Mouse (Mus musculus): ENCODE data around the gene Olfr556. TPM values are rescaled to one million over a fixed set of nuclear protein-coding genes. Genes with fewer than 3 reads are reported as not detected.

The Olfr556 gene
- polyA plus RNA-seq, 1 experiment from 2014 or later = not detected

GRCm38 (mm10) chr7:102681916-102682315 is 17.2 kb downstream of the Olfr556 start:
- no peak overlapping the region for H3K4me2 ChIP-seq (ENCODE audit: low read length)
- no peaks in the 10 kb centered on the region for H3K4me1 ChIP-seq (ENCODE audit: control insufficient read depth, insufficient read depth, low read depth, low read length)
- H3K9me3 ChIP-seq (ENCODE audit: control insufficient read depth, low read length) = no peaks in the 10 kb centered on the region
- H3K36me3 ChIP-seq (ENCODE audit: control insufficient read depth, insufficient read depth, low read length) = no peaks in the 10 kb centered on the region
- 100% methylated on average over 1 of the region's 1 CpGs for WGBS
- H3K27me3 ChIP-seq (replicated peaks; ENCODE audit: control insufficient read depth, insufficient read depth, low read length) = no peaks in the 10 kb centered on the region
- H3K9ac ChIP-seq (ENCODE audit: low read depth, low read length) = no peak overlapping the region
- H3K4me3 ChIP-seq (ENCODE audit: low read length) = no peak overlapping the region
- no peak for ATAC-seq
- no peak overlapping the region for H3K27ac ChIP-seq (ENCODE audit: low read depth, low read length)

DNA sequence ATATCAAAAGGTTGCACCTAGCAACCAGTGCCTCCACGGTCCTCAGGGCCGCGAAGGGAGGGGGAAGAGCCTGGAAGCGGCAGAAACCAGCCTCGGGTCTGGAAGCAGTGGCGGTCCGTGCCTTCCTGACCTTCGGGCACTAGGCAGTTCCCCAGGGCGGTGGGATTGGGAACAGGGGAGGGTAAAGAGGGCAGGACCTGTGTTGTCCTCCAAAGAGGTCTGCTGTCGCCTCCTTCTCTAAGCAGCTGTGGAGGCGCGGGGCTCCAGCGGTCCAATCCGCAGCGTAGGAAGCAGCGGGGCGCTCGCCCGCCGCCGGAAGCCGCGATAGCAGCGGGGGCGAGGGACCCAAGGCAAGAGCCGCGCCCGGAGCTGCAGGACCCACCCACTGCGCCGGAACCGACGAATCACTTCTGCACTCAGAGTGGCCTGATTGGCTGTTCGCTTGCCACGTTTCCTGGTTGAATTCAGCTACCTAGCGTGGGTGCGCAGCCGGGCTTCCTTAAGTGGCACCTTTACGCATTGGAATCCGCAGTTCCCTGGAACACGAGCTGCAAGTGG is 22.3 kb downstream of the Olfr556 start, which contains the start of gene Trim68:
Trim68 (minus strand) TSS at position 384 of the 558 bp plus-strand sequence.
- Histone ChIP-seq H3K27ac (ENCODE audit: low read depth, low read length) (peak within 1 kb of the TSS; percentile 69), H3K4me3 (ENCODE audit: low read length) (peak within 1 kb of the TSS; percentile 69)
- under 1% methylated on average over 39 of the region's 40 CpGs for WGBS

GRCm38 (mm10) chr7:102695358-102696125 is 30.8 kb downstream of the Olfr556 start, which contains the start of gene Olfr557:
Olfr557 (plus strand) TSS chr7:102695910.
- Histone ChIP-seq H3K36me3 (ENCODE audit: control insufficient read depth, insufficient read depth, low read length) (no peaks in the 10 kb centered on the region), H3K4me3 (ENCODE audit: low read length) (no peak within 1 kb of the TSS), H3K27ac (ENCODE audit: low read depth, low read length) (no peak within 1 kb of the TSS), H3K27me3 (replicated peaks; ENCODE audit: control insufficient read depth, insufficient read depth, low read length) (no peaks in the 10 kb centered on the region), H3K4me2 (ENCODE audit: low read length) (no peak within 1 kb of the TSS), H3K9me3 (ENCODE audit: control insufficient read depth, low read length) (no peaks in the 10 kb centered on the region), H3K4me1 (ENCODE audit: control insufficient read depth, insufficient read depth, low read depth, low read length) (no peaks in the 10 kb centered on the region), H3K9ac (ENCODE audit: low read depth, low read length) (no peak within 1 kb of the TSS)
- WGBS = 87% methylated on average over 5 of the region's 5 CpGs
- no peak for ATAC-seq

More for the DNA sequence above, 22.3 kb downstream of the Olfr556 start, which contains the start of gene Trim68:
- peak within 1 kb of the TSS; percentile 79 for H3K9ac ChIP-seq (ENCODE audit: low read depth, low read length)
- H3K36me3 ChIP-seq (ENCODE audit: control insufficient read depth, insufficient read depth, low read length) = no peaks in the 10 kb centered on the region
- H3K27me3 ChIP-seq (replicated peaks; ENCODE audit: control insufficient read depth, insufficient read depth, low read length) = no peaks in the 10 kb centered on the region
- H3K9me3 ChIP-seq (ENCODE audit: control insufficient read depth, low read length) = no peaks in the 10 kb centered on the region
- peak; percentile 100 for ATAC-seq
- H3K4me1 ChIP-seq (ENCODE audit: control insufficient read depth, insufficient read depth, low read depth, low read length) = peaks cover 4% of the 10 kb centered on the region; the same call in 1 of the 2 replicates
- peak within 1 kb of the TSS; percentile 80 for H3K4me2 ChIP-seq (ENCODE audit: low read length)

DNA sequence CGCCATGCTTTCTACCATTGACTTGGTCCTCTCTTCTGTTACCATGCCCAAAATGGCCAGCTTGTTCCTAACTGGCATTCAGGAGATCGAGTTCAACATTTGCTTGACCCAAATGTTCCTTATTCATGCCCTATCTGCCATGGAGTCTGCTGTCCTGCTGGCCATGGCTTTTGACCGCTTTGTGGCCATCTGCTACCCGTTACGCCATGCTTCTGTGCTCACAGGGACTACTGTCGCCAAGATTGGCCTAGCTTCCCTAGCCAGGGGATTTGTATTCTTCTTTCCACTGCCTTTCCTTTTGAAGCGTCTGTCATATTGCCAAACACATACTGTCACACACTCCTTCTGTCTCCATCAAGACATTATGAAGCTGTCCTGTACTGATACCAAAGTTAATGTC is 33.8 kb downstream of the Olfr556 start:
- 92% methylated on average over 7 of the region's 7 CpGs for WGBS
- Histone ChIP-seq H3K27ac (ENCODE audit: low read depth, low read length) (no peak overlapping the region), H3K36me3 (ENCODE audit: control insufficient read depth, insufficient read depth, low read length) (no peaks in the 10 kb centered on the region), H3K9me3 (ENCODE audit: control insufficient read depth, low read length) (no peaks in the 10 kb centered on the region), H3K9ac (ENCODE audit: low read depth, low read length) (no peak overlapping the region), H3K4me3 (ENCODE audit: low read length) (no peak overlapping the region), H3K4me1 (ENCODE audit: control insufficient read depth, insufficient read depth, low read depth, low read length) (no peaks in the 10 kb centered on the region), H3K4me2 (ENCODE audit: low read length) (no peak overlapping the region), H3K27me3 (replicated peaks; ENCODE audit: control insufficient read depth, insufficient read depth, low read length) (no peaks in the 10 kb centered on the region)
- no peak for ATAC-seq

DNA sequence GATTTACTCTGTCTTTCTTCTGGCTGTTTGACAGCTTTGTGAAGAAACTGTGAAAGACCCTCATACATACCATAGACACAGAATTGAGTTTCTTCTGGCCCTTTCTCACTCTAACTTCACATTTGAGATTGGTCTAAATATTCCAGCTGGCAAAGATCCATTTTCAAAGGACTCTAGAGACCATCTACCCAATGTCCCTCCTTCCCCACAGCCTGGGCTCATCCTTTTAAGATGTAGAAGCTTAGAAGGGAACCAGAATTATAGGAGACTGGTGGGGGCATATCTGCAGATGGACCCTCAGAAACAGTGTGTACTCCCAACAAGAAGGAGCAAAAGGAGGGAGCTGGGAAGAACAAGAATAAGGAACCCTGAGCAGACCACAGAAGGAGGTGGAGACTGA is 37.2 kb downstream of the Olfr556 start, which contains the start of gene Olfr558:
Olfr558 (plus strand) TSS at position 301 of the 400 bp plus-strand sequence.
- Histone ChIP-seq H3K9me3 (ENCODE audit: control insufficient read depth, low read length) (no peaks in the 10 kb centered on the region), H3K4me1 (ENCODE audit: control insufficient read depth, insufficient read depth, low read depth, low read length) (no peaks in the 10 kb centered on the region), H3K4me2 (ENCODE audit: low read length) (no peak within 1 kb of the TSS), H3K4me3 (ENCODE audit: low read length) (no peak within 1 kb of the TSS), H3K27me3 (replicated peaks; ENCODE audit: control insufficient read depth, insufficient read depth, low read length) (no peaks in the 10 kb centered on the region), H3K36me3 (ENCODE audit: control insufficient read depth, insufficient read depth, low read length) (no peaks in the 10 kb centered on the region), H3K9ac (ENCODE audit: low read depth, low read length) (no peak within 1 kb of the TSS), H3K27ac (ENCODE audit: low read depth, low read length) (no peak within 1 kb of the TSS)
- ATAC-seq = no peak

DNA sequence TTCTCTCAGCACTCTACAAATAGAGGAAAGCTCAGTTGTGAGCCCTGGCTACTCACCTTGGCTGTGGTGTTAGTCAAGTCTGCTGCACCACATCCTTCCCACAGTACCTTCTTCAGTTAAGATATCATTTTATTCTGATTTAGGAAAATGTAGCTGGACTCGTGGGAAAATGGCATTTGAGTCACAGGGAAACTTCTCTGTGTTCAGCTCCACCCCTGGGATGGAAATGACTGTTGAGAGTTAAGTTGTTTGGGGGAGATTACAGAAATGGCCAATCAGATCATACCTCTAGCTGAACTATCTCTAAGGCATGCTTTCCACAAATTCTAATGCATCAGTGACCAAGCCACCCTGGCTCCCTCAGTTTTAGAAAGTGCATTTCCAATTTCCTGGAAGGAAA is 54.3 kb downstream of the Olfr556 start, which contains the start of gene Olfr33:
Olfr33 (minus strand) TSS at position 101 of the 400 bp plus-strand sequence.
- no peaks in the 10 kb centered on the region for H3K4me1 ChIP-seq (ENCODE audit: control insufficient read depth, insufficient read depth, low read depth, low read length)
- no peaks in the 10 kb centered on the region for H3K9me3 ChIP-seq (ENCODE audit: control insufficient read depth, low read length)
- no peak for ATAC-seq
- WGBS = 44% methylated on average over 1 of the region's 1 CpGs
- H3K4me3 ChIP-seq (ENCODE audit: low read length) = no peak within 1 kb of the TSS
- no peaks in the 10 kb centered on the region for H3K36me3 ChIP-seq (ENCODE audit: control insufficient read depth, insufficient read depth, low read length)
- no peak within 1 kb of the TSS for H3K9ac ChIP-seq (ENCODE audit: low read depth, low read length)
- no peak within 1 kb of the TSS for H3K27ac ChIP-seq (ENCODE audit: low read depth, low read length)
- no peak within 1 kb of the TSS for H3K4me2 ChIP-seq (ENCODE audit: low read length)
- no peaks in the 10 kb centered on the region for H3K27me3 ChIP-seq (replicated peaks; ENCODE audit: control insufficient read depth, insufficient read depth, low read length)

Other genes starting within 250 kb of the Olfr556 start
- gene Rrm1, start 223.2 kb upstream of the Olfr556 start, polyA plus RNA-seq (2015; fragmentation: Nextera tagmentation; extraction: Ambion mirVana) = 48.8 and 55.7 TPM in 2 replicates
- 0.66 and 0.71 TPM in 2 replicates for gene Olfr543, start 183.2 kb upstream of the Olfr556 start, polyA plus RNA-seq (2015; fragmentation: Nextera tagmentation; extraction: Ambion mirVana)
- gene Olfr544, start 176.6 kb upstream of the Olfr556 start, polyA plus RNA-seq (2015; fragmentation: Nextera tagmentation; extraction: Ambion mirVana) = 0.05 and 0.14 TPM in 2 replicates
- gene Olfr545, start 165.3 kb upstream of the Olfr556 start, polyA plus RNA-seq (2015; fragmentation: Nextera tagmentation; extraction: Ambion mirVana) = 0.24 and 0.45 TPM in 2 replicates
- not detected in 2 replicates for gene Olfr547, start 130.2 kb upstream of the Olfr556 start, polyA plus RNA-seq (2015; fragmentation: Nextera tagmentation; extraction: Ambion mirVana)
- gene Olfr548-ps1, start 124.0 kb upstream of the Olfr556 start, polyA plus RNA-seq (2015; fragmentation: Nextera tagmentation; extraction: Ambion mirVana) = not detected in 2 replicates
- gene Olfr549, start 115.0 kb upstream of the Olfr556 start, polyA plus RNA-seq (2015; fragmentation: Nextera tagmentation; extraction: Ambion mirVana) = not detected in 2 replicates
- gene Trim21, start 99.4 kb upstream of the Olfr556 start, polyA plus RNA-seq (2015; fragmentation: Nextera tagmentation; extraction: Ambion mirVana) = 0.09 and 0.26 TPM in 2 replicates
- 0.04 TPM in 1 of 2 replicates, not detected in the other for gene Olfr550, start 93.5 kb upstream of the Olfr556 start, polyA plus RNA-seq (2015; fragmentation: Nextera tagmentation; extraction: Ambion mirVana)
- not detected in 2 replicates for gene Olfr551, start 73.0 kb upstream of the Olfr556 start, polyA plus RNA-seq (2015; fragmentation: Nextera tagmentation; extraction: Ambion mirVana)
- not detected in 2 replicates for gene Olfr552, start 67.1 kb upstream of the Olfr556 start, polyA plus RNA-seq (2015; fragmentation: Nextera tagmentation; extraction: Ambion mirVana)
- gene Olfr553, start 46.7 kb upstream of the Olfr556 start, polyA plus RNA-seq (2015; fragmentation: Nextera tagmentation; extraction: Ambion mirVana) = not detected in 2 replicates
- gene Olfr554, start 26.5 kb upstream of the Olfr556 start, polyA plus RNA-seq (2015; fragmentation: Nextera tagmentation; extraction: Ambion mirVana) = not detected in 2 replicates
- not detected in 2 replicates for gene Olfr555, start 6.1 kb upstream of the Olfr556 start, polyA plus RNA-seq (2015; fragmentation: Nextera tagmentation; extraction: Ambion mirVana)
- 6.5 and 9.7 TPM in 2 replicates for gene Trim68, start 22.4 kb downstream of the Olfr556 start, polyA plus RNA-seq (2015; fragmentation: Nextera tagmentation; extraction: Ambion mirVana)
- not detected in 2 replicates for gene Olfr557, start 31.0 kb downstream of the Olfr556 start, polyA plus RNA-seq (2015; fragmentation: Nextera tagmentation; extraction: Ambion mirVana)
- 0.16 and 0.22 TPM in 2 replicates for gene Olfr558, start 37.3 kb downstream of the Olfr556 start, polyA plus RNA-seq (2015; fragmentation: Nextera tagmentation; extraction: Ambion mirVana)
- gene Olfr33, start 54.2 kb downstream of the Olfr556 start, polyA plus RNA-seq (2015; fragmentation: Nextera tagmentation; extraction: Ambion mirVana) = not detected in 2 replicates
- not detected in 2 replicates for gene Olfr559, start 62.6 kb downstream of the Olfr556 start, polyA plus RNA-seq (2015; fragmentation: Nextera tagmentation; extraction: Ambion mirVana)
- gene Olfr560, start 94.5 kb downstream of the Olfr556 start, polyA plus RNA-seq (2015; fragmentation: Nextera tagmentation; extraction: Ambion mirVana) = not detected in 2 replicates
- gene Olfr78, start 94.6 kb downstream of the Olfr556 start, polyA plus RNA-seq (2015; fragmentation: Nextera tagmentation; extraction: Ambion mirVana) = 0.10 and 0.11 TPM in 2 replicates
- gene Olfr561, start 106.3 kb downstream of the Olfr556 start, polyA plus RNA-seq (2015; fragmentation: Nextera tagmentation; extraction: Ambion mirVana) = not detected in 2 replicates
- gene Olfr564, start 138.6 kb downstream of the Olfr556 start, polyA plus RNA-seq (2015; fragmentation: Nextera tagmentation; extraction: Ambion mirVana) = not detected in 2 replicates
- gene Olfr566, start 193.9 kb downstream of the Olfr556 start, polyA plus RNA-seq (2015; fragmentation: Nextera tagmentation; extraction: Ambion mirVana) = not detected in 2 replicates
- not detected in 2 replicates for gene Olfr568, start 212.2 kb downstream of the Olfr556 start, polyA plus RNA-seq (2015; fragmentation: Nextera tagmentation; extraction: Ambion mirVana)
- not detected in 2 replicates for gene Olfr569, start 226.0 kb downstream of the Olfr556 start, polyA plus RNA-seq (2015; fragmentation: Nextera tagmentation; extraction: Ambion mirVana)
- gene Olfr570, start 229.7 kb downstream of the Olfr556 start, polyA plus RNA-seq (2015; fragmentation: Nextera tagmentation; extraction: Ambion mirVana) = 0.15 and 0.40 TPM in 2 replicates

Data from hindbrain, embryonic 16.5 days (tissue).